Mouse (Mus musculus) G1E (cell line): ENCODE results near the gene Itch. TPM values are rescaled to one million over a fixed set of nuclear protein-coding genes. Genes with fewer than 3 reads are reported as not detected.

Source experiments
- ATAC-seq: 2 replicates; pipeline ENCODE4 v1.8.0; 2016; ENCODE audit warnings: mild to moderate bottlenecking; ENCODE audit not compliant: insufficient number of reproducible peaks, poor library complexity, low FRiP score, severe bottlenecking; ENCODE audit errors: extremely low read depth
- DNase-seq: peaks from one replicate; pipeline ENCODE4 v3.0.0; 2012; ENCODE audit warnings: low spot score
- H3K27me3 ChIP-seq: 2 replicates; pipeline ENCODE4 v1.6.1; 2012; ENCODE audit warnings: mild to moderate bottlenecking, low read length, inconsistent platforms; ENCODE audit not compliant: insufficient read depth
- H3K36me3 ChIP-seq: replicated peaks from 2 replicates; pipeline ENCODE3; 2012; ENCODE audit warnings: mild to moderate bottlenecking, inconsistent platforms
- H3K4me1 ChIP-seq: 2 replicates; pipeline ENCODE4 v1.6.1; 2012; ENCODE audit warnings: low read depth, low read length, inconsistent platforms, mixed read lengths; ENCODE audit not compliant: insufficient read depth
- H3K4me3 ChIP-seq: 2 replicates; pipeline ENCODE4 v1.5.1; 2012; ENCODE audit warnings: low read depth, mild to moderate bottlenecking, inconsistent platforms, low read length, moderate library complexity, mixed read lengths
- H3K9me3 ChIP-seq: replicated peaks from 2 replicates; pipeline ENCODE4 v1.6.1; 2012; ENCODE audit warnings: inconsistent platforms
- CTCF ChIP-seq: IDR thresholded peaks from 2 replicates; pipeline ENCODE4 v1.5.1; 2012; ENCODE audit warnings: low read depth, low read length, inconsistent platforms, mixed read lengths
- GATA1 ChIP-seq: IDR thresholded peaks from 2 replicates; pipeline ENCODE4 v1.6.1; 2012; ENCODE audit warnings: borderline replicate concordance, low read length, inconsistent platforms, mixed read lengths
- GATA2 ChIP-seq: IDR thresholded peaks from 2 replicates; pipeline ENCODE4 v1.6.1; 2012; ENCODE audit warnings: low read depth, low read length, inconsistent platforms, borderline replicate concordance
- POLR2AphosphoS5 ChIP-seq: IDR thresholded peaks from 2 replicates; pipeline ENCODE4 v1.6.1; 2012; ENCODE audit warnings: low read depth, low read length, inconsistent platforms; ENCODE audit not compliant: insufficient replicate concordance
- TAL1 ChIP-seq: conservative IDR thresholded peaks from 2 replicates; pipeline ENCODE4 v1.6.1; 2012; ENCODE audit warnings: low read depth, low read length, inconsistent platforms, mixed read lengths
- polyA plus RNA-seq: library from polyadenylated mRNA; stranded (reverse); fragments of >175 nt; gene quantifications from 2 replicates; pipeline ENCODE4 v1.2.3, GENCODE M21; 2012
- total RNA-seq, 2 experiments: library from RNA; stranded (forward) in 1 of 2; stranded (reverse) in 1 of 2; fragments of 200-1000 nt in 1 of 2; fragments of >200 nt in 1 of 2; fragmentation: Nextera tagmentation in 1 of 2; gene quantifications; 2 replicates each; pipeline ENCODE4 v1.2.3; 2014 to 2017

Itch gene
- total and polyA plus RNA-seq, 3 experiments = 1.8 to 65.6 (median 63.4) TPM

DNA sequence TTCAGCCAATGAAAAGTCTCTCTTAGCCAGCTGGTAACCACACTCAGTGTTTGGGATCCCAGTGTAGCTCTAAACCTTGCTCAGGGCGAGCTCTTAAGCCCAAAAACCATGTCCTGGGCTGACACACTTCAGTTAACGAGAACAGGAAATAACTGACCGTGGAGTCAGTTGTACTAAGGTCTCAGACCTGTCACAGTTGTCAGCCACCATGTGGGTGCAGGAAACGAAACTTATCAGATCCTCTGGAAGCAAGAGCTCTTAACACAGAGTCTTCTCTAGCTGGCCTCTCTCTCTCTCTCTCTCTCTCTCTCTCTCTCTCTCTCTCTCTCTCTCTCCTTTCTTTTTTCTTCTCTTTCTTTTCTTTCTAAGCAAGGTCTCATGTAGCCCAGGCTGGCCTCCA is 39.9 kb upstream of the Itch start:
- no peak for ATAC-seq
- no peak for DNase-seq
- H3K36me3 ChIP-seq = no peaks in the 10 kb centered on the region
- H3K9me3 ChIP-seq = no peaks in the 10 kb centered on the region
- H3K27me3 ChIP-seq = peaks cover 14% of the 10 kb centered on the region; the same call in 1 of the 2 replicates
- H3K4me3 ChIP-seq = no peak overlapping the region
- 0 out of 2 replicates have a peak, but pooled peaks cover 3% of the 10 kb centered on the region for H3K4me1 ChIP-seq
- TF ChIP-seq POLR2AphosphoS5 = no peak
- TF ChIP-seq GATA1 = no peak
- TF ChIP-seq CTCF = no peak
- no peak for TF ChIP-seq GATA2
- TF ChIP-seq TAL1 = no peak

DNA sequence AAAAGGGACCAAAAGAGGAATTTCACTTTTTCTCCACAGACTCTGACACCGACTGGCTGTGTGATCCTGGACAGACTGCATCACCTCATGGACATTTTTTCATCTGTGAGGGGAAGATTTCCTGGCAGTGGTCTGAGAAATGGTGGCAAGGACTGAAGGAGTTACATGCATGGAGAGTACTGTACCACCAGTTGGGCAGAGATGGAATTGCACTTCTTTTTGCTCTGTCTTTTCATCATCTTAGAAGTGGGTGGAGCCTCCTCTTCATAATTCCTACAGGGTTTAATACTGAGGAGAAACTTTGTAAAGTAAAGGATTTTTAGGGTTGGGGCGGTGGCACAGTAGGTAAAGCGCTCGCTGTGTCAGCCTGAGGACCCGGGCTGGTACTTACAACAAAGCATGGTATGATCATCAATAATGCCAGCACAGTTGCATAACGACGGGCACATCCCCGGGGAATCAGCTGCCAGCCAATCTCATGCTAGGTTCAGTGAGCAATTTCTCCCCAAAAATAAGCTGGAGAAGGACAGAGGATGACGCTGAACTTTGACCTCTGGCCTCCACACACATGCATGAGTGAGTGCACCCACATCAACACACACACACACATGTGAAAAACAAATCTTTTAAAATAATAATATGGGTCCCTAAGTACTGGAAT is 34.5 kb upstream of the Itch start:
- Histone ChIP-seq H3K4me3 (no peak overlapping the region), H3K9me3 (no peaks in the 10 kb centered on the region), H3K27me3 (peaks cover 5% of the 10 kb centered on the region), H3K4me1 (peaks cover 2% of the 10 kb centered on the region; the same call in 1 of the 2 replicates), H3K36me3 (no peaks in the 10 kb centered on the region)
- ATAC-seq (no peak), DNase-seq (no peak)
- TF ChIP-seq GATA1 (no peak), CTCF (no peak), TAL1 (no peak), GATA2 (no peak), POLR2AphosphoS5 (no peak)

DNA sequence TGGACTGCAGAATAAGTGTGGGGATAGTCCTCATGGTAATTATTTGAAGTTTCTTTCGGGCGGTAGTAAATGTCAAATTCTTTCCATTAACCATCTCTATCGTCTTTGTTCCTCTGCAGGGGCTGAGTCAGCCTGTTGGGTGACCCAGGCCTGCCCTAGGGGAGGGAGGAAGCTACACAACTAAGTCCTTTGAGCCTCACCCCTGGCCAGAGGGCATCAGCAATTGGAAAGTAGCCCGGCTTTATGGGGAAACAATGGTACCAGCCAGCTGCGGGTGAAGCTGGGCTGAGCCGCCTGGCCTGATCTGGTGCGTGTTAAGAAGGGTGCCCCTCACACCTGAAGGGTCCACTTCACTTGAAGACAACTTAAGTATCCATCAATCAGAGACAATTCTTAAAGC is 33.9 kb upstream of the Itch start:
- TF ChIP-seq POLR2AphosphoS5 (no peak), TAL1 (no peak), GATA1 (no peak), GATA2 (no peak), CTCF (no peak)
- ATAC-seq (no peak), DNase-seq (no peak)
- peaks cover 5% of the 10 kb centered on the region for H3K27me3 ChIP-seq
- H3K4me3 ChIP-seq = no peak overlapping the region
- no peaks in the 10 kb centered on the region for H3K9me3 ChIP-seq
- H3K36me3 ChIP-seq = no peaks in the 10 kb centered on the region
- peaks cover 2% of the 10 kb centered on the region; the same call in 1 of the 2 replicates for H3K4me1 ChIP-seq

DNA sequence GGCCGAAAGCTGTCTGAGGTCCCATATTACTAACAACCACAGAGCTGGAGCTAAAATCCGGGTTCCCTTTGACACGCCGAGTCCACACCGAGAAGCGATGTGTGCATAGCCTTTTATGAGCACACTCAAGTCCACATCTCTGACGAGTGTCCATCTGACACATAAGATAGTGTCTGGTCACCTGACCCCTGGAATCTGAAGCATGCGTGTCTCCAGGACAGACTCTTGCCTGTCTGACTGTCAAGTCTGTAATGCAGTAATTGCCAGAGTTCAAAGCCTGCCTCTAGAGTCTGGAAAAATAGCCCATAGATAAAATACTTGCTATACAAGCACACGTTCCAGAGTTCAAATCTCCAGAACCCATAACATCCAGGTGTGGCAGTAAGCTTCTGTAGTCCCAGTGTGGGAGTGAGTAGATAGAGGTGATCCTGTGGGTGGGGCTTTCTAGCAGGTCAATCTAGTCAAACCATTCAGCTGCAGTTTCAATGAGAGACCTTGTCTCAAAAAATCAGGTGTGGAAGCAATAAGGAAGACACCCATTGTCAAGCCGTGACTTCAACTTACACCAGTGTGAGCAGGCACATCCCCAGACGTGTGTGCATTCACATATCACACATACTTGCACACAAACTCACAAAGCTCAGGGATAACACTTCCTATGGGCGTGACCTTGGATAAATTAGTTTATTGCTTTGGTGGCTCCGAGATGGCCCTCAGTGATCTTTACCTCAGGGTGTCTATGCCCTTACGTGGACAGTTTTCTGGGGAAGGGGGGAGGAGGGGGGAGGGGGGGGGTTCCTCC is 33.1 kb upstream of the Itch start:
- DNase-seq = no peak
- ATAC-seq = no peak
- no peaks in the 10 kb centered on the region for H3K9me3 ChIP-seq
- H3K36me3 ChIP-seq = no peaks in the 10 kb centered on the region
- H3K4me1 ChIP-seq = peaks cover 2% of the 10 kb centered on the region; the same call in 1 of the 2 replicates
- TF ChIP-seq POLR2AphosphoS5 (no peak), TAL1 (no peak), GATA1 (no peak), CTCF (no peak), GATA2 (no peak)
- H3K4me3 ChIP-seq = no peak overlapping the region
- peaks cover 5% of the 10 kb centered on the region for H3K27me3 ChIP-seq

DNA sequence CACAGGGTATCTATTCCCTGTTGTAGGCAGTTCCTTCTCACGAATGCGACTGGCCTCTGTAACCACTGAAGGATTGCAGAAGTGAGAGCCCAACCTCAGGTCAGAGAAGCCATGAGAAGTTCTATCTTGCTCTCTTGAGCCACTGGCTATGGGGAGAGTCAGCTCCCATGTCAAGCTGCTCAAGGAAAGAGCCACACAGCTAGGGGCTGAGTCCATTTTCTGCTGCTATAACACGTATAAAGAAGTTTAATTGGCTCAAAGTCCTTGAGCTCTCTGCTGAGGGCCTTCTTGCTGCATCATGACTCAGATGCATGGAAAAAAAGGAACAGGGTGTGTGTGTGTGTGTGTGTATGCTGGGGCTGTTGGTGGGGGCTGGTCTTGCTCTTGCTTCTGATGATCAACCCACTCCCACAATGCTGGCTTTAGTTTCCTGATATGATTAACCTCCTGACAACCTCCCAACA is 32.5 kb upstream of the Itch start:
- ATAC-seq (no peak), DNase-seq (no peak)
- Histone ChIP-seq H3K4me1 (peaks cover 2% of the 10 kb centered on the region; the same call in 1 of the 2 replicates), H3K4me3 (no peak overlapping the region), H3K36me3 (no peaks in the 10 kb centered on the region), H3K27me3 (peaks cover 3% of the 10 kb centered on the region), H3K9me3 (no peaks in the 10 kb centered on the region)
- TF ChIP-seq GATA1 (no peak), POLR2AphosphoS5 (no peak), GATA2 (no peak), TAL1 (no peak), CTCF (no peak)

DNA sequence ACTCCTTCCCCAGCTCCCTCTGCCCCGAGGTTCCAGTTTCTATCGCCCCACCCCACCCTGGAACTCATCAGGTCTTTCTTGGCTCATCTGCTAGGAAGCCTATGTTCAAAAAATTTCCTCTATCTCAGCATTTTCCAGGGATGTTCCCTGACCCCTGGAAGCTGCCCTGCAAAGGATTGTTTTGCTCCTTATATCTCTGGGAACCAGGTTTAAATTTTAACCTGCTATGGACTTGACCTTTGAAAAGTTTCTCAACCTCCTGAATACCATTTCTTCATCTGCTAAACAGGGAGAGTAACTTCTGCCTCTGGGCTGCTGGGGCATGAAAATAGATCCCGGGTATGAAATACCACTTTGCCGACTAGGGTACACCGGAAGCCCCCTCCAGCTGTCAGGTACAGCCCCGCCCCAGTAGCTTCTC is 31.5 kb upstream of the Itch start:
- ATAC-seq (no peak), DNase-seq (no peak)
- H3K4me1 ChIP-seq = peaks cover 2% of the 10 kb centered on the region
- no peaks in the 10 kb centered on the region; the same call in 1 of the 2 replicates for H3K27me3 ChIP-seq
- no peaks in the 10 kb centered on the region for H3K36me3 ChIP-seq
- TF ChIP-seq CTCF (no peak), GATA1 (no peak), TAL1 (no peak), GATA2 (no peak), POLR2AphosphoS5 (no peak)
- no peak overlapping the region for H3K4me3 ChIP-seq
- H3K9me3 ChIP-seq = peaks cover 7% of the 10 kb centered on the region
